Mouse (Mus musculus) forebrain, embryonic 14.5 days (tissue): ENCODE results near the gene Lin7a. TPM values are rescaled to one million over a fixed set of nuclear protein-coding genes. Genes with fewer than 3 reads are reported as not detected.

Experiments used
- ATAC-seq: fragments of 200-750 bp; cut with Nextera tagmentation; 2 replicates; pipeline ENCODE4 v1.8.0; 2017; ENCODE audit warnings: mild to moderate bottlenecking, moderate library complexity
- DNase-seq: peaks from one replicate; pipeline ENCODE4 v3.0.0-alpha.2; 2015; ENCODE audit warnings: low spot score
- H3K27ac ChIP-seq: fragments of 300-500 bp; sonication (generic); 2 replicates; pipeline ENCODE4 v1.5.1; 2014; ENCODE audit warnings: low read depth, mild to moderate bottlenecking, control low read depth, low read length, moderate library complexity
- H3K27me3 ChIP-seq: fragments of 300-500 bp; sonication (generic); replicated peaks from 2 replicates; pipeline ENCODE4 v1.6.1; 2014; ENCODE audit warnings: low read length, control low read depth, mixed read lengths; ENCODE audit not compliant: control insufficient read depth, insufficient read depth
- H3K36me3 ChIP-seq: fragments of 300-500 bp; sonication (generic); 2 replicates; pipeline ENCODE4 v1.6.1; 2014; ENCODE audit warnings: low read length, control low read depth; ENCODE audit not compliant: control insufficient read depth, insufficient read depth
- H3K4me1 ChIP-seq: fragments of 300-500 bp; sonication (generic); 2 replicates; pipeline ENCODE4 v1.6.1; 2014; ENCODE audit warnings: antibody characterized with exemption, low read length, control low read depth; ENCODE audit not compliant: control insufficient read depth, insufficient read depth
- H3K4me2 ChIP-seq: fragments of 300-500 bp; sonication (generic); 2 replicates; pipeline ENCODE4 v1.6.1; 2014; ENCODE audit warnings: mild to moderate bottlenecking, control low read depth, low read length
- H3K4me3 ChIP-seq: fragments of 300-500 bp; sonication (generic); 2 replicates; pipeline ENCODE4 v1.5.1; 2014; ENCODE audit warnings: low read depth, low read length, control low read depth
- H3K9ac ChIP-seq: fragments of 300-500 bp; sonication (generic); 2 replicates; pipeline ENCODE4 v1.6.1; 2014; ENCODE audit warnings: mild to moderate bottlenecking, low read length, control low read depth, moderate library complexity
- H3K9me3 ChIP-seq: fragments of 300-500 bp; sonication (generic); replicated peaks from 2 replicates; pipeline ENCODE4 v1.6.1; 2016; ENCODE audit warnings: low read length, control low read depth, mixed read lengths; ENCODE audit not compliant: control insufficient read depth
- WGBS: fragments of 180-500 bp; shearing (Covaris S2); extraction: QIAGEN DNeasy Blood & Tissue Kit; methylation state at CpG from one replicate; pipeline ENCODE4 v1.1.7; 2014; 5-methylcytosine and 5-hydroxymethylcytosine counted together
- polyA plus RNA-seq: library from polyadenylated mRNA; unstranded; fragments of >200 nt; fragmentation: Nextera tagmentation; extraction: Ambion mirVana; gene quantifications from 2 replicates; pipeline ENCODE4 v1.2.1, GENCODE M21; 2014

Lin7a gene
- polyA plus RNA-seq, 1 experiment from 2014 or later = 9.1 TPM

- ATAC-seq (no peak), DNase-seq (no peak)
- Histone ChIP-seq H3K27ac (no peak overlapping the region), H3K27me3 (no peaks in the 10 kb centered on the region), H3K4me3 (no peak overlapping the region), H3K9me3 (no peaks in the 10 kb centered on the region), H3K9ac (no peak overlapping the region), H3K36me3 (no peaks in the 10 kb centered on the region), H3K4me1 (no peaks in the 10 kb centered on the region), H3K4me2 (no peak overlapping the region)
- 89% methylated on average over 6 of the region's 6 CpGs for WGBS
Measured at GRCm38 (mm10) chr10:107247001-107247670, 24.4 kb upstream of the Lin7a start.

- Histone ChIP-seq H3K36me3 (no peaks in the 10 kb centered on the region), H3K9me3 (no peaks in the 10 kb centered on the region), H3K4me2 (no peak overlapping the region), H3K27me3 (no peaks in the 10 kb centered on the region), H3K4me3 (no peak overlapping the region), H3K4me1 (no peaks in the 10 kb centered on the region), H3K9ac (no peak overlapping the region), H3K27ac (no peak overlapping the region)
- DNase-seq = no peak
- ATAC-seq = no peak
- 94% methylated on average over 8 of the region's 8 CpGs for WGBS
Measured at GRCm38 (mm10) chr10:107248481-107248880, 23.0 kb upstream of the Lin7a start.

GRCm38 (mm10) chr10:107249056-107249455 lies 22.4 kb upstream of the Lin7a start:
- Histone ChIP-seq H3K36me3 (no peaks in the 10 kb centered on the region), H3K27me3 (no peaks in the 10 kb centered on the region), H3K27ac (no peak overlapping the region), H3K4me1 (no peaks in the 10 kb centered on the region), H3K4me2 (no peak overlapping the region), H3K4me3 (no peak overlapping the region), H3K9me3 (no peaks in the 10 kb centered on the region), H3K9ac (no peak overlapping the region)
- WGBS = 92% methylated on average over 7 of the region's 7 CpGs
- ATAC-seq = no peak
- no peak for DNase-seq

- DNase-seq (no peak), ATAC-seq (no peak)
- no peak overlapping the region for H3K4me3 ChIP-seq
- H3K4me2 ChIP-seq = no peak overlapping the region
- H3K4me1 ChIP-seq = no peaks in the 10 kb centered on the region
- H3K9ac ChIP-seq = no peak overlapping the region
- 86% methylated on average over 5 of the region's 5 CpGs for WGBS
- H3K27ac ChIP-seq = no peak overlapping the region
- no peaks in the 10 kb centered on the region for H3K9me3 ChIP-seq
- H3K27me3 ChIP-seq = no peaks in the 10 kb centered on the region
- H3K36me3 ChIP-seq = no peaks in the 10 kb centered on the region
Measured at GRCm38 (mm10) chr10:107249606-107250186, 21.8 kb upstream of the Lin7a start.

GRCm38 (mm10) chr10:107250346-107251210 lies 20.9 kb upstream of the Lin7a start:
- Histone ChIP-seq H3K4me1 (no peaks in the 10 kb centered on the region), H3K9ac (no peak overlapping the region), H3K4me3 (no peak overlapping the region), H3K4me2 (no peak overlapping the region), H3K9me3 (no peaks in the 10 kb centered on the region), H3K36me3 (no peaks in the 10 kb centered on the region), H3K27me3 (no peaks in the 10 kb centered on the region), H3K27ac (no peak overlapping the region)
- 84% methylated on average over 7 of the region's 7 CpGs for WGBS
- DNase-seq (no peak), ATAC-seq (no peak)

GRCm38 (mm10) chr10:107251271-107251670 lies 20.2 kb upstream of the Lin7a start:
- Histone ChIP-seq H3K9ac (no peak overlapping the region), H3K36me3 (no peaks in the 10 kb centered on the region), H3K4me1 (no peaks in the 10 kb centered on the region), H3K4me2 (no peak overlapping the region), H3K27ac (no peak overlapping the region), H3K9me3 (no peaks in the 10 kb centered on the region), H3K4me3 (no peak overlapping the region), H3K27me3 (no peaks in the 10 kb centered on the region)
- ATAC-seq (no peak), DNase-seq (no peak)
- 77% methylated on average over 2 of the region's 2 CpGs for whole genome bisulfite sequencing

- WGBS = 90% methylated on average over 2 of the region's 2 CpGs
- H3K36me3 ChIP-seq = no peaks in the 10 kb centered on the region
- H3K9ac ChIP-seq = no peak overlapping the region
- no peak overlapping the region for H3K27ac ChIP-seq
- H3K9me3 ChIP-seq = no peaks in the 10 kb centered on the region
- no peaks in the 10 kb centered on the region for H3K4me1 ChIP-seq
- no peak overlapping the region for H3K4me2 ChIP-seq
- no peaks in the 10 kb centered on the region for H3K27me3 ChIP-seq
- no peak for ATAC-seq
- no peak for DNase-seq
- H3K4me3 ChIP-seq = no peak overlapping the region
Measured at GRCm38 (mm10) chr10:107251801-107252502, 19.5 kb upstream of the Lin7a start.

GRCm38 (mm10) chr10:107252503-107252815 lies 19.0 kb upstream of the Lin7a start:
- Histone ChIP-seq H3K9me3 (no peaks in the 10 kb centered on the region), H3K9ac (no peak overlapping the region), H3K4me2 (no peak overlapping the region), H3K27me3 (no peaks in the 10 kb centered on the region), H3K4me3 (no peak overlapping the region), H3K27ac (no peak overlapping the region), H3K4me1 (no peaks in the 10 kb centered on the region), H3K36me3 (no peaks in the 10 kb centered on the region)
- ATAC-seq (no peak), DNase-seq (no peak)
- WGBS = 92% methylated on average over 3 of the region's 3 CpGs
